Mouse (Mus musculus) CD4-positive naive resting alpha-beta T cell, adult 76 days (primary cell): ENCODE data around the gene Kbtbd3. TPM values are rescaled to one million over a fixed set of nuclear protein-coding genes. Genes with fewer than 3 reads are reported as not detected.

ENCODE experiments used
- total RNA-seq: library from RNA; stranded (reverse); gene quantifications from one replicate; pipeline ENCODE4 v1.2.4, GENCODE M21; 2023

Kbtbd3 gene
- 1.7 TPM for total RNA-seq

GRCm38 (mm10) chr9:4309351-4310085, at the start of gene Kbtbd3, which contains the start of gene Aasdhppt:
Gene Kbtbd3 (plus strand): TSS chr9:4309833.
Gene Aasdhppt (minus strand): TSS chr9:4309471.

GRCm38 (mm10) chr9:4375828-4376639, 66.4 kb downstream of the Kbtbd3 start, which contains the start of gene Msantd4:
Gene Msantd4 (plus strand): TSS chr9:4376562.

Other genes with a start within 250 kb of the Kbtbd3 start
- 9.0 TPM for gene Aasdhppt, start 362 bp upstream of the Kbtbd3 start, total RNA-seq
- gene Msantd4, start 66.7 kb downstream of the Kbtbd3 start, total RNA-seq, result 10.2 TPM